Mouse (Mus musculus) frontal cortex, adult 2 months (tissue): ENCODE data around the gene Car2. TPM values are rescaled to one million over a fixed set of nuclear protein-coding genes. Genes with fewer than 3 reads are reported as not detected.

Source experiments
- DNase-seq, 2 experiments: peaks; one replicate each; pipeline ENCODE4 v3.0.0; 2022; ENCODE audit warnings: low spot score in 1 of 2; ENCODE audit errors: extremely low spot score in 1 of 2
- polyA plus RNA-seq: library from polyadenylated mRNA; depleted of rRNA; stranded (reverse); fragments of >200 nt; gene quantifications from 2 replicates; pipeline ENCODE4 v1.2.3, GENCODE M21; 2012

The Car2 gene
- polyA plus RNA-seq, 1 experiment = 405 TPM

DNA sequence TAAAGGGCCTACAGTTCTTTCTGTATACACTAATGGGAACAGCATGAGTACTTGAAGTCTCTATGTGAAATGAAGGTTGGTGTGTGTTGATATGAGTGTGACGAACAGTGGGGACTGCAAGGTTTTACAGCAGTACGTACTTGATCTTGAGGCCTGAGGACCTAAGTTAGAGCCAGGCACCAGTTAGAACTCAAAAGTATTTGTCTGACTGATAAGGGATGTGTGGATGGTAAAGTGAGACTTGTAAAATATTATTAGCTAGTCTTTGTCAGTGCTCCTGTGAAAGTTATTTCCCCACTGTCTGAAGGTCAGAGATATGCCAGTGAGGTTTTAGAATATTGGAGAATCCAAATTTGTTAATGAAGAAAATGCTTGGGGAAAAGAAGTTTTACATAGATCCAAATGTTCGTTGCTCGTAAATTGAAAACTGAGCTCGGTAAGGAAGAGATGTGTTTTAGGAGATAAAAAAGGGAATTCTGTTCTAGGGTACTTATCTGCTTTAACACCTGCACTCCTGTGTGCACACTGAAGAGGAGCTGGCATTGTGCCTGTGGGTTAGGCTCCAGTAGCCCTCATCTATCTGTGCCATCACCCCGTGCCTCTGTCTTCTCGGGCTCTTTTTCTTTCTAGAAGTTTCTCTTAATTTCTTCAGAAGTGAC is 8.7 kb upstream of the Car2 start:
- DNase-seq = no peak

DNA sequence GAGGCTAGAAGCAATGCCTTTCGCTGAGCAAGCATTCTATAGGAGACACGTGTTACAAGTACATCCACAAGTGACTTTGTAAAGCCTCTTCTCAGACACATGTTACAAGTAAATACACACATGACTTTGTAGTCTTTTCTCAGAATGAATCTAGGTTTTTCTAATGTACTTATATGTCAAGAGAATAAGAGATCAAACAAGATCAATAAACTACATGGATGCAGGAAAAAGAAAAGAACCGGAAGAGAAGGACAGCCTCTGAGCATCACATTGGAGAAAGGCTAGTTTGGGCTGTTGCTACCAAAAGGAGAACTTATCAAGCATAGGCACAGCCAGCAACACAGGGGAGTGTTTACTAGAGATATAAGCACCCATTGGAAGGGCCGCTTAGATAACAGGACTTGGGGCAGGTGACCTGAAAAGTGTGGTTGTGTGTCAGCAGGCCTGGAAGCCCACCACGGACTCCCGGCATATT is 7.3 kb upstream of the Car2 start:
- no peak for DNase-seq

- no peak for DNase-seq
Observed at GRCm38 (mm10) chr3:14879293-14879692, 6.8 kb upstream of the Car2 start.

DNA sequence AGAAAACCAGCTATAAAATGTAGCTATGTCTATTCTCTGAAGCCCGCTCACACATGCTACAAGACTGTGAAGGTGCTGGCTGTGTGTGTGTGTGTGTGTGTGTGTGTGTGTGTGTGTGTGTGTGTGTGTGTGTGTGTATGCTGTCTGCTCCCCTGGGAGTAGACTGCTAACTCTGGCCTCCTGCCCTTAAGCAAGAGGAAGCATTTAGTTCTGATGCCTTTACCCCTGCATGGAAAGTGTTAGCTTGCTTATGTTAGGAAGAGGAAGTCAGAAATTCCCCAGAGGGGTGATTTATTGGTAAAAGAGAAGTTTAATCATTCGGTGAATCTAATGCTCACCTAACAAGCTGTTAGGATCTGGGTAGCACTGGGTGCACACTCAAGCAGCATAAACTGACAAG is 5.8 kb upstream of the Car2 start:
- DNase-seq = no peak

DNA sequence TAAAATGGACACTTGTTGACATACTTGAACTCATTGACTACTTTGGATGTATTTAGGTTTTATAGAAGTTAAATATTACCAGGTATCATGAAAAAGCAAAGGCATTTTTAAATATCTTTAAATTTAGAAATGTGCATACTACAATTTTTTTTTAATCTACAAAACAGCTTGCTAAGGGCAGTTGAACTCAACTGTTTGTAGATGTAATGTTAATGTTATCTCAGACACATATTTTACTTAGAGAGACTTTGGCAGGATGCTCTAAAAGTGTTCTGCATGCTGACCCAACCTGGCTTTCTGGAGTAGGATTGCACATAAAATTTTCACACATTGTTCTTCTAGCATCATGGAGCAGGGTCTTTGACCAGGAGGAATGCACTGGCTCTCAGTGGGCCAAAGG is 4.1 kb upstream of the Car2 start:
- DNase-seq = no peak

GRCm38 (mm10) chr3:14882756-14883155 is 3.3 kb upstream of the Car2 start:
- DNase-seq = no peak

DNA sequence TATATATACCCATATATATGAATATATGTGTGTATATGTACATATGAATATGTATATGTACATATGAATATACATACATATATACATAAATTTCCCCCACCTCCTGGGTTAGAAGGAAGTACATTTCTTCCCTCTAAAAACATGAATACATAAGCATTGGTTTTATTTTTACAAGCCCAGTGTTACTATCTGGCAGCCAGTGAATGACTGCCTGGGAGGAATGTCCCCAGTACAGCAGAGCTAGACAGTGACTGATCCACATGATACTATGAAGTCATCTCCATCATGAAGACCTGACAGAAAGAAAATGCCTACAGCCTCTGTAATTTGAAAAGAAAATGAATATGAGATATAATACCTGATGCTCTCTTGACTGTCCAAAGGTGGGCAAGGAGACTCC is 1.2 kb upstream of the Car2 start:
- no peak for DNase-seq

GRCm38 (mm10) chr3:14887134-14887666 is 1.1 kb downstream of the Car2 start:
- DNase-seq = no peak

- DNase-seq = no peak
Observed at GRCm38 (mm10) chr3:14887686-14888295, 1.7 kb downstream of the Car2 start.

- DNase-seq = no peak
Observed at GRCm38 (mm10) chr3:14888549-14888948, 2.5 kb downstream of the Car2 start.

GRCm38 (mm10) chr3:14889085-14889484 is 3.0 kb downstream of the Car2 start:
- no peak for DNase-seq

DNA sequence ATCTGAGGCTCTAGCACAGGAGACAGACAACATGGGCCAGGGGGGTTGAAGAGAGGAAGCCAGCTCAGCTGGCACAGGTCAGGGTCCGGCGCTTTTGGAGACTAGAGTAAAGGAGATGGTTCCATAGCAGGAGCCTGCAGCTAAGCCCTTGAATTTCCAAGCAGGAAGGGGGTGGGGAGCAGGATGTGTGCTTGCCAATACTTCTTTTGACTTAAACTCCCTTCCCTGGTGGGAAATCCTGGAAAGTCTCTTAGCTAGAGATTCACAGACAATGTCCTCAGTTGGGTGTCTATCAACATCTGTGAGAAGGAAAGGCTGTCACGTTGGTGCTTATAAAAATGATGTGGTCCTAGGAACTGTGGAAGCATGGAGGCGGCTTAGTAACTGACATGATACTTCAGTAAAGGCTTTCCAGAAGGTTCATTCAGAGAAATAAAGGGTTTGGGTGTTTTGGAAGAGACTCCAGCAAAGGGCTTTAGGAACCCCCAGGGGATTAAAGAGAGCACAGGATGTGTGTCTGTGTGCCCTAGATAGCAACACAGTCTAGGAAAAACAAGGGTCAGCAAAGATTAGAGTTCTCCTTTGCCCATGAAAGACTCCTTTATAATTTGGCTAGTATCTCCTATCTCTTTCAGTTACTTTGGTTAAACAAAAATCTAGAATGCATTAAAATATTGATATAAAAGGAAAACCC is 3.8 kb downstream of the Car2 start:
- no peak for DNase-seq

GRCm38 (mm10) chr3:14892991-14893390 is 6.9 kb downstream of the Car2 start:
- DNase-seq = no peak

- no peak for DNase-seq
Observed at GRCm38 (mm10) chr3:14893700-14894099, 7.6 kb downstream of the Car2 start.

DNA sequence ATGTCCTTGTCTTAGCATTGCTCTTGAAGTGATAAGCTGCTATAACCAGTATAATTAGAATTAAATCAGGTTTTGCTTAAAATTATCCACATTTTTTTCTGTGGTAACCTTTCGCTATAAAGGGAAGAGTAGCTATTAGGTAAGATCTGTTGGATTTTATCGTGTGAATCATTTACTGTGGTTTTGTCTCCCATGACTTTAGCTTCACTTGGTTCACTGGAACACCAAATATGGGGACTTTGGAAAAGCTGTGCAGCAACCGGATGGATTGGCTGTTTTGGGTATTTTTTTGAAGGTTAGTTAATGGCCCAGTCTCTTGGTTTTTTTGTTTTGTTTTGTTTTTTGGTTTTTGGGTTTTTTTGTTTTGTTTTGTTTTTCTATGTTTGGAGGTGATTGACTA is 9.3 kb downstream of the Car2 start:
- no peak for DNase-seq

- no peak for DNase-seq
Observed at GRCm38 (mm10) chr3:14897770-14898169, 11.7 kb downstream of the Car2 start.

- no peak for DNase-seq
Observed at GRCm38 (mm10) chr3:14903380-14903779, 17.3 kb downstream of the Car2 start.

DNA sequence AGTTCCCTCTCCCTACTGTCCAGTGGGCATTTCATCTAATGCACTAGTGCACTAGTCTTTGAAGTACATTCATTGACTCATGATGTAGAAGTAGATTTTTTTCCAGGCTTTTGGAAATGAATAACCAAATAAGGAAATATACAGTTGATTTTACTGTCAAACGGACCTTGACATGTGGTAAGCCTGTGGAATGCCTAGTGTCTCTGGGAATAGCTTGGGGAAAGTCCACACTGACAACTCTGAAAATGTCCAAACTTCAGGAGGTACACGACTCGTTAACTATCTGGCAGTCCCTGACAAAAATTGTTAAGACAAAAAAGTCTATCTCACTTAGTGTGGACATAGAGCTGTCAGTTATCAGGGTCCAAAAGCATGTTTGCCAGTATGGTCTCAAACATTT is 18.1 kb downstream of the Car2 start:
- no peak for DNase-seq

DNA sequence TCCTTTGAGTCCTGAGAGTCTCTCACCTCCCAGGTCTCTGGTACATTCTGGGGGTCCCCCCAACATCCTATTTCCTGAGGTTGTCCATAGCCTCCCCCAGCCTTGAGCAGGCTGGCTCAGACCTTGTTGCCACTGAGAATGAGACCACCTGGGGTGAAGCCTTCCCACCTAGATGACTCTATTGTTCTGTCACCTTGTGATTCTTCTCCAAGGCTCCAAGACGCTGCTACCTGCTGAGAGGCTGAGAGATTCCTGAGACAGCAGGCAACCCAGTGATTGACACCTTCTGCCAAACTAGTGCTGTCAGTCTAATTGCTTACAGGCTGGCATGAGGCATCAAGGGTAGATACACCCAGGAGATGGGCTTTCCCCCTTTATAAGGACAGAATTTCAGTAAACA is 21.2 kb downstream of the Car2 start:
- DNase-seq = no peak

DNA sequence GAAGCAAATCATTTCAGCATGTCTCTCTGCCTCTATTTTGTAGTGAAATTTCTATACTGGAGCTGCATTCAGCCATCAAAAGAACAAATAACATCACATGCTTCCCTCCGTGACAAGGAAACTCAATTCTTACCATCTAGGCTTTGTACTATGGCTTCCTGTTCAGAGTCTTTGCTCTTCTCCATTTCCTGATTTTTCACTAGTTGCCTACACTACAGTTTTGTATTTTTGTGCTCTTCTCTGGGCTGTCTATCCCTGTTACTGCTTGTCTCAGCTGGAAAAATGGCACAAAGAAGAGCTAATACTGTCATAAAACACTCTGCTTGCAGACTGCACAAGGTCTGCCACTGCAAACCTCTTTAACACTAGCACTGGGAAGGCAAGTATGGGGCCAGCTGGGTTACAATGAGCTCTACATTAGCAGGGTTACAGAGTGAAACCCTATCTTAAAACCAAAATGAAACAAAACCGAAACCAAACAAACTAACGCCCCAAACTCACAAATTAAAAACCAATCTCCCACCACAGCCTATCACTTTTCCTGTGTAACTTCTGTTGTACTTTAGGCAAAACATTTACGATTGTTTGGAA is 26.0 kb downstream of the Car2 start:
- DNase-seq = no peak

- no peak for DNase-seq
Observed at GRCm38 (mm10) chr3:14913774-14914173, 27.7 kb downstream of the Car2 start.
